Mouse (Mus musculus) WW6 (cell line): ENCODE measurements around the gene Hoxd9.

Experiments used
- DNase-seq: peaks from one replicate; pipeline ENCODE4 v3.0.0-alpha.2; 2013; ENCODE audit warnings: low read depth, low spot score

The Hoxd9 gene

DNA sequence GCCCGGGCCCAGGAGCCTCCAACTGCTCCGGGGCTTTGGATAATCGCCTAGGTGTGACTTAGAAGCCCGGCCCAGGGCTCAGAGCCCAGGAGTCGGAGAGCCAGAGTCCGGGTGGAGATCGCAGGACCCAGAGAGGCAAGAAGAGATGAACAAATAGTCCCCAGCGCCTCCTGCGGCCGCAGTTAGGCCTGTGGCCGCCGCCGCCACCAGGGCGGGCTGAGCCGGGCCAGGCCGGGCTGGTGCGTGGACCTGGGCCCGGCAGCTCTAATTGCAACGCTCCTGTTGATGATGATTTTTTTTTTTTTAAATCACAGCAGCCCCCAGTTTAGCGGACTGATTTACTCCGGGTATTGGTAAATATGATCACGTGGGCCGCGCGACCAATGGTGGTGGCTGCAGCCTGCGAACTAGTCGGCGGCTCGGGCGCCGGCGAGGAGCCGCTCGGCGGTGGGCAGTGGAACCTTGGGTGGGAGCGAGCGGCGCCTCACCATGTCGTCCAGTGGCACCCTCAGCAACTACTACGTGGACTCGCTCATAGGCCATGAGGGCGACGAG lies at the start of gene Hoxd9:
Gene Hoxd9 (plus strand): TSS at position 161 of the 555 bp plus-strand sequence.
- no peak for DNase-seq

DNA sequence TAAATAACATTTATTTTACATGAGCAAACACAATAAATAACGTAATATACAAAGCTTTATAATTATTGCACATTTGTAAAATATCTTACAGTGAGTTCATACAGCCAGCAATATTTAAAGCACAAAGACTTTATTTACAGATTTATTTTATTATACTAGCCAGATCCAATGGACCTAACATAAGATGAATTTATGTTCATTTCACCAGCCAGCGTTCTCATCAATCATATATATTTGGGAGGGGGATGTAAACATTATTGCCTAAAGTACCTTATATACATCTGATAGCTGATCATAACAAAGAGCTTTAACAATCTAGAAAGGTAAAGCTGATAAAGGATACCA lies 44.6 kb upstream of the Hoxd9 start:
- no peak for DNase-seq

DNA sequence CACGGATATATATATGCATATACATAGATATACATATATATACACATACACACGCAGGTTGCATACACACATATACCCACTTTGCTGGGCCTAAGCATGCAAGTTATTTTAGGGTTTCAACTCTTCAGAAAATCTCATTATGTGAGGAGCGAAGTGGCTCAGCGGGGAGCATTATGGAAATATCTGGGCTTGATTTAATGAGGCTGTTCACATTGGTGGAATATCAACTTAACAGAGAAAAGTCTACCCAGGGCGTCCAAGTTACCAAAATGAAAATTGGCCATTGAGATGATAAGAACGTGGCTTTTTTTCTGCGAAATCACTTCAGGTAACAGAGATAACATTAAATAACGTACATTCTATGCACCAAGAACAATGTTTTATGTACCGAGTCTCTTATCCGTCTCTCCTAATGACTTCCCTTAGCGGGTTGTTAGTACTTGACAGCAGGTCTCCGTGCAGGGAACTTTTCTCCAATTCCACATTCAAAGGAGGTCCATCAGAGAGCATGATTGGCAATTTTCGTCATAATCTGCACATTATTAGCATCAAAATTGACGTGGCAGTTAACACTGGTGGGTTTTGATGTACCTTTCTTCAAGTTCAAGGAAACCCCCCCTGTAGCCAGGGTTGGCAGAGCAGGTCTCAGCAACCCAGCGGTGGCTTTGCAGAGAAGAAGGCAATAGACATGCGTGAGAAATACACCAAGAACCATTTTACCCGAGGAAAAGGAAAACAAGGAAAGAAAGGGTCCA lies 43.6 kb upstream of the Hoxd9 start:
- DNase-seq, result no peak

DNA sequence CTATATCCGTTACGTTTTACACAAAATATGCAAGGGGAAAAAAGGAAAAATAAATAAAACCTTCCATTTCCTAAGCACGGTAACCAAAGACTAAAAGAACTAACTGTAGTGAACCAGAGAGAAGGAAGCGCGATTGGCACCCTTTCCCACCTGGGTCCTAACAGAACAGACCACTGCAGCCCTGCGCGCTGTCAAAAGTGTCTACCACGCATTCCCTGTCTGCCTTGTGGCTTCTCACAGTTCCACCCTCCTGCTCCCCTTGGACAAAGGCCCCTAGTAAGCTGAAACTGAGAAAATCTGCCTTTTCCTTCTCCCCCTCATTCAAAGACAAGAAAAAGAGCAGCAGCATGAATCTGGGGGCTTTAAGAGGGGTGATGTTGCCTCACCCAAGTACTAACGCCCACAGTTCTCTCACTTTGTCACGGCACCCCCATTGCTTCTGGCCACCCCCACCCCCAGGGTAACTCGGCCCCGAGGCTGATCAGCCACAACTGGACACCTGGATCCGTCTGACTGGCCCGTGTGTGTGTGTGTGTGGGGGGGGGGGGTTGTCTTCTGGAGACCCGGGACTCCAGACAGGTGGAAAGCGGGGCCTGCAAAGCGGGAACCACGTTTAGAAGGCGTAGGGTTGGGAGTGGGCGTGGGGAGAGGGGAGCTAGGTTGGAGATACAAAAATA lies 42.6 kb upstream of the Hoxd9 start:
- no peak for DNase-seq

DNA sequence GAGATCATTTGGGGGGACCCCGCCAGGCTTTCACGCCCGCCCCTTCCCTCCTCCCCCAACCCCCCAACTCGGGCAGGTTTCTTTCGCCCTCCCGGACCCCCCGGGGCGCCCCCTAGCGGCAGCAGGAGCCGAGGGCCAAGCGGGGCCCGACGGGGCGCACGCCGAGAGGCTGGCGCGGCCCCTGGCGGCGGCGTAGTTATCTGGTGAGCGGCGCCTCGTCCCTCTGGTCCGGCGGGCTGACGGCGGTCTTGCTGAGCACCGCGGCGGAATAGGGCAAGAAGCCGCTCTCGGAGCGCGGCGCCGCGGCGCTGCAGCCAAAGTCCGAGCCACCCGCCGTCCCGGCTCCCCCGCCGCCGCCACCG lies 42.1 kb upstream of the Hoxd9 start:
- DNase-seq, result no peak

DNA sequence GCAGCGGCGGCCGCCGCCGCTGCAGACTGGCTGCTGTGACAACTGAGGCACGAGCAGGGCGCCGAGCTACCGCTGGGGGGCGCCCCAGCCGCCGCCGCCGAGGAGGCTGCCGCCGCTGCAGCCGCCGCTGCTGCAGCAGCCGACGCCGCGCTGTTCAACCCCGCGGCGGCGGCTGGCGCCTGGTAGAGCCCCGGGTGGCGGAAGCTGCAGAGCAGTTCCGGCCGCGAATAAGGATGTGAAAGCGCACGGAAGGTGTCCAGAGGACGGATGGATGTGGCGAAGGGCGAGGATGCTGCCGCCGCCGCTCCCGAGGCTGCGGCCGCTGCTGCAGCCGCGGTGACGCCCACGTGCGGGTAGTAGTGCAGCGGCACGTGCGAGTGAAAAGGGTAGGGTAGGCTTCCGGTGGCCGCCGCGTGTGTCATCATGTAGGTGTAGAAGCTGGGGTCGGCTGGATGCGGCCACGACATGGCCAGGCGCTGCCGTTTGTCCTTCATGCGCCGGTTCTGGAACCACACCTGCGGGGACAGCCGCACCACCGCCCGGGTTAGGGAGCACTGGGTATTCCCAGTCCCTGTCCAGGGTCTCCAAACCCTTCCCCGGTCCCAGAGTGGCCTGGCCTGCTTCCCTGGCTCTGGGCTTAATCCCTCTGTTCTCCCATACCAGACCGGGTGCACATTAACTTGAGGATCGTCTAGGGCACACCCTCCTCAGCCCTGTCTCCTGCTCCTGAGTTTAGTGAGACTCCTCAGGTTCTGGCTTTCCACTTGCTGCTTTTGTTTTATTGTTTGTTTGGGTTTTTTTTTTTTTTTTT lies 41.5 kb upstream of the Hoxd9 start:
- DNase-seq, result no peak

DNA sequence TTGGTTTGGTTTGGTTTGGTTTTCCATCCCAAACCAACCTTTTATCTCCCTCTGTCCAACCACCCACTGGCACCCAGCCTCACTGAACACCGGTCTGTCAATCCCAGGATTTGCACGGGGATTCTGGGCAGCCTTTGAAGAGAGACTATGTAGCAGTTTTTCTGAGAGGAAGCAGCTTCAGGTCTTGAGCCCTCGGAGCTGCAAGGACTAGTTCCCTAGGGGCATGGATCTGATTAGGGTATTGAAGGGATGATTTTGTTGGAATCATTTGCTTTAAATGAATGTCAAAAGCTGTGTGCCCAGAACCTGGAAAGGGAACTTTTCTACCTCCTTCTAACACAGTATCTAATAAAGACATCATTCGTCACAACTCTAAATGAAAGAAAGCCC lies 40.9 kb upstream of the Hoxd9 start:
- DNase-seq, result no peak

DNA sequence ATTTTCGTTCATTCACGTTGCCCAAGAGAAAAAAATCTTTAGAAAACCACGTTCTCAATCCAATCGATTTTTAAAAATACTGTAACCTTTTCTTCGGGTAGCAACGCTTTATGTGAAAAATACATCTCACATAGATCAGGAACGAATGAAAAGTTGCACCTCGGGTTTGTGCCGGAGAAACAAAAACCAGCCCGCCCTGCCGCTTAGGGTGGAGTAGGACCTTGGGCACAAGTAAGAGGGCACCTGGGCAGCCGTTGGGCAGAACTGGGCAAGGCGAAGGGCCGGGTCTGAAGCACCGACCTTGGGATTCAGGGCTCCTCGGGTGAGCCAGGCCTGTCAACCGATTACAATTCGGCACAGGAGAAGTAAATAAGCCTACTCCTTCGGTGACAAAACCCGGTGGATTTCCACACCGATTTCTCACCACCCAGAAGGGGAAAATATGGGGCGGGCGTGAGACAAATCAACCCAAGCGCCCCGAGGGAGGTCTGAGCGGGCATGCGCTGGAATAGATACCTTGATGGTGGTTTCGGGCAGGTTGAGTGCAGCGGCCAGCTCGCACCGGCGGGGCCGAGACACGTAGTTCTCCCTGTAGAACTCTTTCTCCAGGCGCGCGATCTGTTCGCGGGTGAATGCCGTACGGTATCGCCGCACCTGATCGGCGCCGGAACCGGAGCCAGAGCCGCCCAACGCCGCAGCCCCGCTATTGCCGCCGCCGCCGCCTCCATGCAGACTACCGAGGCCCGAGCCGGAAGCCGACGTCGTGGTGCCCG lies 40.1 kb upstream of the Hoxd9 start:
- no peak for DNase-seq

DNA sequence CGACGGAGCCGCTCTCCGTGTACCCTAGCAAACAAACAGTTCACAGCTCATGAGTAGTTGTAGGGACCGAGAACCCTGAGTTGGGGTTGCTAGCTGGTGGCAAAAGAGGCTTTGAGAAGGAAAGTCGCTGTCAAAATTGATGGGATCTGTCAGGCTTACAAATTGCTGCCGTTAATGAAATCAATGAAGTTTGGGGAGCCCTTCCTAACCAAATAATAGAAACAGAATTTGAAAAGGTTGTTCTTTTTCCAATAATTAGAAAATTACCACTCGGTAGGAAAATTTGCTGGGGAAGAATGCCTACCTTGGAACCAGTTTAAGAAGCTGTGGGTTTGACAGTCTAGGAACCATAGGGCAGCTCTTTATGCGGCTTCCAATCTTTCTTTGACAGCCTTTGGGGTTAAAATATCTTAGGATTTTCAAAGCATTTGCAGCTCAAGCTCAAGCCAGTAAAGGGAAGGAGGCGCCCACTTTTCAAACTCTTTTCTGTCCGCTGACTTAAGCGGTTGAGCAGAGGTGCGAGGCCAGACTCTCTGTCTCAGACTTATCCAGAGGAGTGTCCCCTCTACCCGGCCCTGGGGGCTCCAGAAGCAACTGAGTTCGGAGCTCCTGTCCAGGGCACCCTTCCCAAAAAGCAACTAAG lies 39.4 kb upstream of the Hoxd9 start:
- no peak for DNase-seq

DNA sequence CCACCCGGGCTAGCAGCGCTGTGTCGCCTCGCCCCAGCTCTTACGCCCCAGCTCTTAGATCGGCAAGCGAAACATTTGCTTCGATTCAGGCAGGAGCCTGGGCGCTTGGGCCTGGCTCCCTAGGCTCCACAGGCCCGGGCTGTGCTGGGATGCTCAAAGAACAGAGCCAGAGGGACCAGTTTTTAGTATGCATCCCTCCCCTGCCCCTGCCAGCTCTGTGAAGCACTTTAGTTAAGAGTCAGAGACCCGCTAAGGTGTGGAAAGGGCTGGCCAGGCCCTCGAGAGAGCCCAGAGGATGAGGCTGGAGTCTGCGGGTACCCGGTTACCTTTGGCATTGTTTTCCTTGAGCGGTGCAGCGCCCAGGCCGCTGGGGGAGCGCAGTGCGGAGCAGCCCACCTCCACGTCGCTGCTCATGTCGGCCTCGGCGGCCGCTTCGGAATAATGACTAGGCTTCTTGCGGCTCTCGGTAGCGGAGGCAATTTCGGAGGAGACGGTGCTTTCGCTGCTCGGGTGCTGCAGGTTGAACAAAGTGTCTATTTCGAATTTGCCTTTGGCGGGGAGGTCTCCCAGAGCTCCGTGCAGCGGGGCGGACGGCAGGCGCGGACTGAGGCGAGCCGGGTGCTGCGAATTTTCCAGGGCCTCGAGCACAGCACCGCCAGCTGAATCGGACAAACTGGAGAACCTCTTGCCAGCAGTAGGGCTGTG lies 38.7 kb upstream of the Hoxd9 start:
- DNase-seq, result no peak

DNA sequence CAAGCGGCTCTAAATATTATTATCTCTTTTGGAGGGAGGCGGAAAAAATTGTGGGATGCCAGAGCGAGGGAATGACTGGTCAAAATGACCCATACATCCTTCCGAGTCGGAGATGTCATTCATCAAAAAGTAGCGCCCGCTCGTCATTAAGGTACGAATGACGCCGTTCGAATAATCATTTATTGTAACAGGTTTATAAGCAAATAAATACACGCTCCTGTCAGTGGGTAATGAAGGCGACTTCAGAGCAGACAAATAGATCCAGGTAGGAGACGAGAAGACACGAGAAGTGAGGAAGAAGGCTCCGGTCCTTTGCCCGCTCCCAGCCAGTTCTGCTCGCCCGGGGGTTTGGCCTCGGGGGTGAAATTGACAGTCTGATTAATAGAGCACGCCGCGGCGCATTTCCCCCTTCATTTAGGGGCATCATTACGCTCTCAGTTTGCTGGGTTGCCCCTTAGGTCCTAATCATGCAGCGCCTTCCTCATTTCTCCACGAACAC lies 38.0 kb upstream of the Hoxd9 start, which contains the start of gene Evx2:
Gene Evx2 (minus strand): TSS at position 51 of the 499 bp plus-strand sequence.
- DNase-seq, result no peak

DNA sequence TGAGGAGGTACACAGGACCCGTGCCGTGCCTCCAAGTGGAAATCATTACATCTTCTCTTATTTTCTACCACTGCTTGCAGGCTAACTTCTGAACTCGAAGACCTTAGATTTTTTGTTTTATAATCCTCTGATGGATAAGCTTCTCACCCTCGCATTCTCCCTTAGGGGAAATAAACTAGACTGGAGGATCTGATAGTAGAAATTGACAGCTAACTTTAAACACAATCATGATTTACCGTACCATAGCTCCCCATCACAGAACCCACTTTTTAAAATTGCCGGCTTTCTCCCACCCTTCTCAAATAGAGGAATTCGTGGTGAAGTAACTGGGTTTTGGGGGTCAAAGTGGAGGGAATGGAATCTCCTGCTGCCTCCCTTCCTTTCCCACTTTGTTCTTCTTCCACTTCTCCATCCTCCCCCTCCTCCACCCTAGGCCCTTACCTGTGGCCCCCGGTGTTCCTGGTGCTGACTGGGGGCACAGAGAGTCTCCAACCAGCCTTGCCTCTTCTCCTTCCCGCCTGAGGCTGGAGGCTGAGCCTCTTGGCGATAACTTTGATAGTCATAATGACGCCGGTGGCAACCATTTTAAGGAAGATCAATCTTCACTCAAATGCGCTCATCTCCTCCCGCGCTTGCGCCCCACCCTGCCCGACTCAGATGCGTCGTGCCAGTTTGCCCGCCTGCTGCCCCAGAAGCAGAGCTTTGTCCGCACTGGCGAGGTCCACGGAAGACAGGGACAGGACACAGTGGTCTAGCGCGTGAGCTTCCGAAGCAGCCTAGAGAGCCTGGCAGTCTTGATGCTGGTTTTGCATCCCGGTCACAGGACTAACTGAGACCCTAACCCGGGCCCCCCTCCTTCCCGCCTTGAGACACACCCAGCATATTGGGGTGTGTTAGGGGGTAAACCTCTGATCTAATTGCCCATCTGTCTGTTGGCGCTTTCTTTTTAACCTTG lies 36.8 kb upstream of the Hoxd9 start:
- DNase-seq, result no peak

DNA sequence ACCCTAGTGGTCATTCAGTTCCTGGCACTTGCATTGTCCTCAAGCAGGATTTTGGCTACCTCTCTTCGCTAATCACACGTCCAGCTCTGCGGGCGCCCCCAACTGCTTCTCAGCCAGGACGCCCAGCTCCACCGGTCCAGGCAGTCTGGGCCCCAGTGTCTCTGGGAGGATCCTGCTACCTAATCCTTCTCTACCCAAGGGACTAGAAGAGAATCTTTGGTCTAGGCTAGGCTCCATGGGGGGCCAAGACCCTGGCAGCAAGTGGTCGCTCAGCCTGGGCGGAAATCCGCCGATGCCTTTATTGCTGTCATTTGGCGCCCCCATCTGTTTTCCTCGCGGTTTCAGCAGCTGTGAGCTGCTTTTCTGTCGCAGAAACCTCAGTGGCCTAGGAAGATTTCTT lies 35.8 kb upstream of the Hoxd9 start:
- DNase-seq, result no peak

DNA sequence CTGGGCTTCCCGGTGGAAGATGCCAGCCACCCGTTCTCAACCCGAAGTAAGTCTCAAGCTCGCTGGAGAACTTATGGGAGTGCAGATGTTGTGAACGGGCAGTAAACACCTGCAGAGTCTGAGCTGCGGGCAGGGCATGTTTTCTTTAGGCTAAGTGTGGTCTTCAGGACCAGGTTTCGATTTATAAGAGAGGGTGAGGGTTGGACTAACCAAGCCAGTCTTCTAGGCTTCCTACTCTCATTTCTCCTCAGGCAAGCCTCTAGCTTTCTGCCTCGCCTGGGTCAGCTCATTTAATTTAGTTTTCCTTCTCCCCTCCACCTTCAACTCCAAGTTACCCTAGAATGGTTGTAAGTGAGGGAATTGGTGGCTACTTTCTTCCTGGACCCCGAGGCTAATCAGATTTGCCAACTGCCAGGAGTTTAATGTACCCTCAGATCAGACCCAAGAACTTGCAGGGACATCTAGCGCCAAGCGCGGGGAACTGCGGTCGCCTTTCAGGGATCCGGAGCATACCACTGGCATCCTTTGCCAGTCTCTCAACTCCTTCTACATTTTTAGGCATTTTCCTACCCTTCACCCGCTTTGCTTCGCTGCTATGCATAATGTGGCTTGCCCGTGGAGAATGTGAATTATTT lies 34.1 kb upstream of the Hoxd9 start:
- no peak for DNase-seq

DNA sequence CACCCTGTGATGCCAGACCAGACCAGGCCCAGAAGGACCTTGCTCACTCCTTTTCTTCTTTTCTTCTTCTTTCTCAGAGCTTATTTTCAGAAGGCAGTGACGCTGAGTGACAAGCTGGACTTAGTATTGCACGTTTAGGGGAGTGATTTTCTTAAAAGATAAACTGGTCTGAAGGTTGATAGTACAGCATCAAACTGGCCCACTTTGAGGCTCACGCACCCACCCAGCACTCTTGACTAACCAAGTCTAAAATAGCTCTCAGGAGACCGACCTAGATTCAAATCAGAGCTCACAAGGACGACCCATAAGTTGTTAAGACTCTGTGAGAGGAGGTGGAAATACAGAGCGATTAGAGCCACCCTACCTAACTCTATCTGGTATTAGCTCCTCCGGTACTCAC lies 31.1 kb upstream of the Hoxd9 start:
- DNase-seq, result no peak

DNA sequence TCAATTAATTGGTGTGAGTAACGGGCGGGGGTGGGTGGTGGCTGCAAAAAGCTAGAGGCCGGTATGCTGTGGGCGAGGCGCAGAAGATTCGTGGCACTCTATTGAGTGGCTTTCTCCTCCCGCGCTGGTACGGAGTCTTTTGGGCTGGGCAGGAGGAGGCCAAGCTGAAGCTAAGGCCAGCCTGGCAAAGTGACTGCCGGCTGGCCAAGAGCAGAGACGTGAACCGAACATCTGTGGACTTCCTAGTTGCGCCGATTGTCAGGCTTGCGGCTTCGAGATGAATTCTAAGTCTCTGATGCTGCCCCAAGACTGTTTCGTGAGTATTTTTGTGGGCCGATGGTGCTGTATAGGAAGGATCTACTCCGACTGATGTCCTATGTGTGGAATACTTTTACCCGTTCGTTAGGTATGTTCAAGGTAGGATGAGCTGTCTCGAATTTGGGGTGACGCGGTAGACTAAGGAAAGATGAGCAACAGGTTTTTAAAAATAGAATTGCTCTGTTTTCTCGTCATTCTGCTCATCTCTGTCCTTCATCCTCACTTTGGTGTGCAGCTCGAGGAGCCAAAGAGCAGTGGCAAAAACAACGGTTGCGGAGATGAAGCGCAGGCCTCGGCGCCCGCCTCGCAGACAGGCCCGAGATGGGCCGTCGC lies 30.2 kb upstream of the Hoxd9 start:
- no peak for DNase-seq

DNA sequence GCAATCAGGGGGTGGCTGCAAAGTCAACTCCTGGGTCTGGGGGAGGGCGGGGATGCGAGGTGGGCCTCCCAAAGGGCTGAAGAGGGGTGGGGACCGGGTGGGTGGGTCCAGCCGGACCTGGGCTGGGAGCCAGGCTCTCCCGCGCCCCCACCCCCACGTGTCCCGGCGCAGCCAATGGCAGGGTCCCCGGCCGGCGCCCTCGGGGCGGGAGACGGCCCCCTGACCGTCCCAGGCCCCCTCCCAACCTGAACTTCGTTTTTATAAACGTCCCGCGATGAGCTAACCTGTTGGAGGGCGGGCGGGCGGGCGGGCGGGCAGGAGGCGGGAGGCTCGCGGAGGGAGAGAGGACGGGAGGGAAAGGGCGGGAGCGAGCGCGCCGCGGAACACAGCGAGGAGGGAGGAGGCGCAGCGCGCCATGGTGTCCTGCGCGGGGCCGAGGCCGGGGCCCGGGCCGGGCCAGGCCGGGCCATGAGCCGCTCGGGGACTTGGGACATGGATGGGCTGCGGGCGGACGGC lies 29.6 kb upstream of the Hoxd9 start, which contains the start of gene Hoxd13:
Gene Hoxd13 (plus strand): TSS at position 469 of the 516 bp plus-strand sequence.
- no peak for DNase-seq
